Mouse (Mus musculus) naive thymus-derived CD4-positive, alpha-beta T cell, adult 2 months (primary cell): ENCODE measurements around the gene Olfr455.

Experiments
- DNase-seq: peaks from one replicate; pipeline ENCODE4 v3.0.0-alpha.2; 2011; ENCODE audit warnings: low read depth

Olfr455 gene

GRCm38 (mm10) chr6:42547461-42547860 is at the start of gene Olfr455:
Gene Olfr455 (minus strand): TSS chr6:42547587.
- no peak for DNase-seq

GRCm38 (mm10) chr6:42593138-42593882 is 45.9 kb upstream of the Olfr455 start:
- DNase-seq, result no peak

DNA sequence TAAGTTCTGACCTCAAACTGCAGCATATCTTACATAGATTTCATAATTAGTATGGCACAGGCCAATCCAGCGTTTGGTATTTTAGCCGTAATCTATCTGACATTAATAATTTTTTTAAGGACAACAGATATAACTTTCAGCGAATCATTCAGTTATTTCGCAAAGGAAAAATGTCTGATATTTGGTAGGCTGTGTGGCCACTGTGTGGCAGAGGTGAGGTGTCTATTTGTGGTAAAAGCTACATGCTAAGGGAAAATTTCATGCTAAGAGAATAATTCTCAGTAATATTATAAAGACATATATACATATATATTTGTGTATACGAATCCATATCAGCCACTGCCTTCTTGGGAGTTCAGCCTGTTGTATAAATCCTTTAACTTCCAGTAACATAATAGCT is 39.2 kb upstream of the Olfr455 start:
- no peak for DNase-seq

DNA sequence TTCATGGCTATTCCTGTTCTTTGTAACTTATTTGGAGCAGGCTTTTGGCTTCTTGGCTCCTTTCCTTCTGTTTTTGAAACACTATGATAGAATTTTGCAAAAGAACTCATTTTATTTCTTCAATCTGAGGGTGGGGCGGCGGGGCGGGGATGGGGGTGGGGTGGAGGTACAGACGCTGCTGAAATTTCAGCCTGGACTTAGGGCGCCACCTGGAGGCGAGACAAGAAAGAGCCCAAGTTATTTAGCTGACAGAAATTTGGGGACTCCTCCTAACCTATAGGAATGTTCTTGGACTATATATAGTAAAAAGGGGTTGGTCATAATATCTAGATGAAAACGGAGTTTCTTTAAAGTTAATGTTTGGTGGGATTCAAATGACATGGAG is 36.1 kb upstream of the Olfr455 start:
- peak; percentile 39 for DNase-seq

GRCm38 (mm10) chr6:42582741-42583487 is 35.5 kb upstream of the Olfr455 start:
- no peak for DNase-seq

- DNase-seq, result no peak
Observed at GRCm38 (mm10) chr6:42578678-42579077, 31.3 kb upstream of the Olfr455 start.

DNA sequence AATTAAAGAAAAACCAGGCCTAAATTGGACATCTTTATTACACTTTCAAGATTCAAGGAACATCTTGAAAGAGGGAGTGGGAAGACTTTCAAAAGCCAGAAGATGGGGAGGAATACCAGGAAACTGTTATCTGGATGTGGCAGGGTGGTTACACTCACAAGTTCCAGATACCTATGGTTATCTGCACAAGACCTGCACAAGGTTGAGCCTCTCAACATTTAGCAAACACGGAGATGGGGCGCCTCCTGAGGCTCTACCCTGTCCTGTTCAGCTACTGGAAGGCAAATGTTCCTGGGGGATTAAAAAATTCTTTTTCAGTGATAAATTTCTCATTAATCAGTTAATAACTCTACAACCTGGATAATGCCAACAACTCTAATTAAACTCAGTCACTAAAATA is 30.0 kb upstream of the Olfr455 start:
- no peak for DNase-seq

GRCm38 (mm10) chr6:42568205-42568604 is 20.8 kb upstream of the Olfr455 start:
- no peak for DNase-seq

- DNase-seq, result no peak
Observed at GRCm38 (mm10) chr6:42566076-42566598, 18.8 kb upstream of the Olfr455 start.

DNA sequence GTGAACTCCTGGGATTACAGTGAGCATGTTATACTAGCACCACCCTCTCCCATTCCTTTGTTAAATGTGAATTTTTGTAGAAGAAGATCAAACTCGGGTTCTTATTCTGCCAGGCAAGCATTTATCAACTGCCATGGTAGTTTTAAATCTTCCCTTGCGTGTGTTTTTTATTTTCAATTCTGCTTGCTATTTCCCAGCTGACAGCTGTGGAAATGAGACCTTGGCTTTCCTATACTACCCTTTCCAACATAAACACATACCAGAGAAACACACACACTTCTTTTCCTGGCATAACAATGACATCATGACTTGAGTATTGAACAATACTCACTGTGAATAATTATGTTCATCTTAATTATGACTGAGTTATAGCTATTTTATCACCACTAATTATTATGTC is 14.9 kb upstream of the Olfr455 start:
- no peak for DNase-seq

- DNase-seq, result no peak
Observed at GRCm38 (mm10) chr6:42560885-42561284, 13.5 kb upstream of the Olfr455 start.

- no peak for DNase-seq
Observed at GRCm38 (mm10) chr6:42558641-42559040, 11.3 kb upstream of the Olfr455 start.

DNA sequence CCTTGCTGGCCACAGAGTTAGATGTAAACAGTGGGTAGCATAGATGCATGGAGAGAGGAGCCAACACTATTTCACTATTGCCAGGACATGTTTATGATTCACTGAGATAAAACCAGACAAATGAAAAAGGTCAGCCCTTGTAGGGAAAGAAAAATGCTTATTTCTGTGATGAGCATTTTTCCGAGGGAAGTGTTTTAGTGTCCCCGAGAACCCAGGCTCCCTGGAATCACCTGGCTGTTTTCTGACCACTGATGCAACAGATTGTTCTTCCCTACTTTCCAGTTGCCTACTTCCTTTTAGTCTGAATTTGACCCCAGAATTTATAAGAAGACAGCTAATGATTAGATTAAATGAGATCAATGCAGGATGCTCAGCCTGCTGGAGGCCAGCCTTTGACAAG is 1.2 kb downstream of the Olfr455 start:
- no peak for DNase-seq

- no peak for DNase-seq
Observed at GRCm38 (mm10) chr6:42545451-42545885, 1.9 kb downstream of the Olfr455 start.

GRCm38 (mm10) chr6:42544846-42545245 is 2.5 kb downstream of the Olfr455 start:
- no peak for DNase-seq

DNA sequence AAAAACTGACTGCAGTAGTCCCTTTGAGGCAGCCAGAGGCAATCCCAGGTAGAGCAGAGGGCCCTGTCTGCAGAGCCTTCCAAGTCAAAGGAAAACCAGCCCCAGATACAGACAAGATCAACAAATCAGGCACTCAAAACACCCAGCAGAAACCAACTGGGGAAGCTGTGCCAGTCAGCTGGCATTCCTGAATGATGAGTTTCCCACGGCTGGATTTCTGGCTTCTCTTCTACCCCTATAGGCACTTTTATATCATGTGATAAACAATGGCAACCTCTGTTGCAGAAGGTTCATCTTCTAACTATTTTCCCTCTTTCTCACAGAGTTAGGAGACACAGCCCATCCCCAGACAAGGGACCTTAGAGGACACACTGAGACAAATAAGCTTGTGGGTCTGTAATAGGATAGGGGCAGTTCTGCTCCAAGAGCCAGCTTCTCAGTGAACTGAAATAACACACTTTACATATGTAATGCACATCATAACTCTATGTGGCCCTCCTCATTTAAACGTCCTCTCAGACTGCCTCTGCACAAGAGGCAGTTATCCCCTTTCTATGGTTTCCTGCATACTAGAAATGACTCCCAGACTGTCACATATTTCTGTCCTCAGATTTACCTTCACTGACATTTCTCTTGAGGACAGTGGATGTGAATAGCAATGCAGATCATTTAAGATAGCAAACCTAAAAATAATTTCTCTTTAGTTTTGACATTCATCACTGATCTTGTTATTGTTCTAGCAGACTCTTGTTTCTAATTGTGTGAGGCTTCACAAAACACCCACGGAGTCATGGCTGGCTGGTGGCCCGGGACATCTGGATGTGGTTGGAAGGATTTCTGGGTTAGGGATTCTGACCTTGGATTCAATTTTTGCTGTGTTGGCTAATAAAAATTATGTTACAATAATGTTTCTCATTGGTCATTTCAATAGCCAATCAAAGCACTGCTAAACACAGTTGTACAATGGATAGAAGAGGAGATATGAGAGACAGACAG is 5.1 kb downstream of the Olfr455 start:
- no peak for DNase-seq

DNA sequence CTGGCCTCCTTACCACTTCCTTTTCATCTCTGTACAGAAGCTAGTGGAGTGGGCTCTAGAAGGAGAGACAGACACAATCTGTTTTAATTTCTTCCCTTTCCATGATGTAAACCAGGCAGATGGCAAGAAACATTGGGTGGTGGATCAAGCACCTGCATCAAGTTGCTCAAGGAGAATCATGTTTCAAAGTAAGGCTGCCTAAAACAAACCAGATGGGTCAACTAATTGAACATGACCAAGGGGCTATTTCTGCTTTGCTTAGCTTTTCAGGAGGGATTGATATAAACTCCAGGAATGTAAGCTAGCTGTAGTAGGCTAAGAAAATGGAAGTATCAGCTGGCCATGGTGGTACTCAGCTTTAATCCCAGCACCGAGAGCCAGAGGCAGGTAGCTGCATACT is 6.7 kb downstream of the Olfr455 start:
- DNase-seq, result no peak

GRCm38 (mm10) chr6:42539711-42540110 is 7.7 kb downstream of the Olfr455 start:
- no peak for DNase-seq

DNA sequence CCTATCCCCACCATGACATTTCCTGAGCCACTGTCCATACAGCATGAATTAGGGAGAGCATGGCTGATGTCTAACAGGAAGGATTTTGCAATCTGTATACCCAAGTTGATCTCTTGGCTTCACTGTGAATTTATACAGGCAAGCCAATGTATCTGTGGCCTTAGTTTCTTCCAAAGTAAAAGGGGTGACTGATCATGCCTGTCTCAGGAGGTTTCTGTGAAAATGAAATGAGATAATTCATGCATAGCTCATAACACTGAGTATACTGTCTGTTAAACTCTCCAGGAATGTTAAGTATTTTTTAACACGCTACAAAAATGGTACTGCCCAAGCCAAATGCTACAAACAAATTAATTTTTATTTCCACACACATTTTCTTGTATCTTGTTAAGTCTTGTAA is 33.9 kb downstream of the Olfr455 start:
- DNase-seq, result no peak

DNA sequence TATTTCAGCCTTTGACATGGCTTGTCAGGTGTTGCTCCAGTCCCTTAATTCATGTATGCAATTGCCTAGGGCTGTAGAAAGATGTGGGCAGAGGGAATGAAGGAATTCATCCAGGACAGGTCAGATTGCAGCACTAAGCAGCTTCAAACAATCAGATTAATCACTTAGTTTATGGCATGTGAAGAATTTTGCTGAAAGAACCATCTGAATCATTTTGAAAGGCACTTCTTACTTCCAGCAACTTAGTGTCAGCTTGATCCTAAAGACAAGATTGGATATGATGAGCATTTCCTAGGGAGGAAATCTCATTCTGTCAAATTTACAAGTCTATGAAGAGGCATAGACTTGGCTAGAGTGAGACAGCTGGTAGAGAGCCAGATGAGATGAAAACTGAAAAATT is 38.1 kb downstream of the Olfr455 start:
- no peak for DNase-seq

GRCm38 (mm10) chr6:42503478-42503877 is 43.9 kb downstream of the Olfr455 start:
- no peak for DNase-seq

DNA sequence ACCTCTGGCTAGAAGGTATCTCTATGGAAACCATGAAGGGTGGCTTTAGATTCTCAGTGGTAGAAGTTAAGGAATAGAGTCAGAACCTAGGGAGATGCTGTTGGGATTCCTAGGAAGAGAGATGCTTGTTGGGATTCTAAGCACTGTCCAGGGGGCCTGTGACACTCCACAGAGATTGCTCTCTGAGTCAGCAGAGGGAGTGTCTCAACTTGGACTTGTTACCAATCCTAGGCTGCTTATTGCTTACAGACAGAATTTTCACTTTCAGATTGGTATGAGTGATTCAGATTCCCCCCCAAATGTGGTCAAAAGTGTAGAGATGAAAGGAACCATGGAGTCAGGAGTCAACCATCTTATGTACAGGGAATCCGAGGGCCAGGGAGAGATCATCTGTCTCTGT is 57.7 kb downstream of the Olfr455 start:
- DNase-seq, result no peak
